Mouse (Mus musculus): ENCODE data around the gene Bsnd.

Gene Bsnd

DNA sequence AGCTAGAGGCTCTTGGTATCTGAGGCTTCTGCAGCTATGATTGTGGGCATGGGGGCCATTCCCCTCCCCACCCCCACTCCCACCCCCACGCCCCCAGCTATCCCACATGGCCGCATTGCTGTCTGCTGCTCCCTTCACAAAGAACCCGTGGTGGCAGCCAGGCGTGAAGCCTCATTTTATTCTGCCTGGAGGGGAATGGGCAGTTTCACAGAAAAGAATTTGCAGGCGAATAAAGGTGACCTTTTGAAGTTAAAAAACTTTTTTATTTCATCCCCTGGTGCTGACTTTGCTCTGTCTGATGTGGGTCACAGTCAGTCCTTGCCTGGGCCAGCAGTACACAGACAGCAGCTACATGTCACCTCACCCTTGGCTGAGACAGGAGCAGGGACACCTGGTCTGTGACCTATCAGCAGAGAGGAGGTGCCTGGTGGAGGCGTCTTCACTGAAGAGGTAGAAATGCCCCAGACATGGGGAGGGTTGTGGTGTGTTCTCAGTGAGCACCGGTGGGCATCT, 8.8 kb downstream of the Bsnd start:
- DNase-seq (ENCODE audit: low read depth): no peak

DNA sequence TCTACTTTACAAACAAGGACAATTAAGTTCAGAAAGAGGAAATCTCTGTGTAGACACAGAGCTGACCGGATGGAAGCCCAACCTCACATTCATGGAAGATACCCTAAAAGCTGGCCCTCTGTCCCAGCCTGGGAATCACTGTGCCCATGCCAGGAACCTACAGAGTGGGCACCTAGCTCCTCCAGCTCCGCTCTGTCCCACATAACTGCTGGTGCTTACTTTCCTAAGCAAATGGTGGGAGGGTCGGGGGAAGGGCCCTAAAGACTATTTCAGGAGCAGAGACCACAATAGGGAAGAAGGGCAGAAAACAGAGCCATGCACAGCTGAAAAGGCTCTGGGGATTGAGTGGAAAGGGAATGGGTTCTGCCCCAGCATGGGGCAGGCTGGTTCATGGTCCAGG, 11.5 kb downstream of the Bsnd start:
- no peak for DNase-seq (ENCODE audit: low read depth)

DNA sequence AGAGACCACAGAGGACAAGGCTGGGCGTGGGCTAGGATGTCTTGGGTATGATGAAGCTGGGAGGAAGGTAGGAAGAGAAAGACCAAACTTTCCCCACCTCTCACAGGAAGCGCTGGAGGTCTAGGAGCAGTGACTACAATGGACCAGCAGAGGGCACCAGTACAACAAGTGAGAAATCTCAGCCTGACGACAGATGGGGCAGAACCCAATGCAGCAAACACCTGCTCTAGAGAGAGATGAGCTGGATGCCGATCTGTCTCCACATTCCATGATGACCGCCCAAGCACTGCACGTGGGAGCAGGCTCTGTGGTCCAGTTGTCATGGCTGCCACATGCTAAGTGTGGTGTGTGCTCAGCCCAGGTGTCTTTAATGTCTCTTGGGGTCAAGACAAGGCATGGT, 17.8 kb downstream of the Bsnd start:
- peak; percentile 11 for DNase-seq (ENCODE audit: low read depth)

- DNase-seq (ENCODE audit: low read depth): peak; percentile 75
Measured at GRCm38 (mm10) chr4:106472335-106472734, 19.7 kb downstream of the Bsnd start.

DNA sequence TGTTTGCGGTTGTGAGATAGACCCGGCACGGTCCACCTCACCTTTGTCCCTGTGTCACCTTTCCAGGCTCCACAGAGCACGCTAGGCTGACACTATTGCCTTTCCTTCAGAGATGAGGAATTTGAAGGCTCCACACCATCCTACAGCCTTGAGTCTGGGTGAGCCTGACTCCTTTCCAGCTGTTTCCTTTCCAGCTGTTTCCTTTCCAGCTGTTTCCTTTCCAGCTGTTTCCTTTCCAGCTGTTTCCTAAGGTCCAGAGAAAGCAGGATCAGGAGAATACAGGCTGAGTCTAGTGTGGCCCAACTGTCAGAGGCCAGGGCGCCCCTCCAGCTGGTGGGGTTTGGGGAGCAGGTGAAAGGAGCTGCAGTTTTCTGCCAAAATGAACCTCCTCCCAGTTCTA, 21.2 kb downstream of the Bsnd start:
- no peak for DNase-seq (ENCODE audit: low read depth)

DNA sequence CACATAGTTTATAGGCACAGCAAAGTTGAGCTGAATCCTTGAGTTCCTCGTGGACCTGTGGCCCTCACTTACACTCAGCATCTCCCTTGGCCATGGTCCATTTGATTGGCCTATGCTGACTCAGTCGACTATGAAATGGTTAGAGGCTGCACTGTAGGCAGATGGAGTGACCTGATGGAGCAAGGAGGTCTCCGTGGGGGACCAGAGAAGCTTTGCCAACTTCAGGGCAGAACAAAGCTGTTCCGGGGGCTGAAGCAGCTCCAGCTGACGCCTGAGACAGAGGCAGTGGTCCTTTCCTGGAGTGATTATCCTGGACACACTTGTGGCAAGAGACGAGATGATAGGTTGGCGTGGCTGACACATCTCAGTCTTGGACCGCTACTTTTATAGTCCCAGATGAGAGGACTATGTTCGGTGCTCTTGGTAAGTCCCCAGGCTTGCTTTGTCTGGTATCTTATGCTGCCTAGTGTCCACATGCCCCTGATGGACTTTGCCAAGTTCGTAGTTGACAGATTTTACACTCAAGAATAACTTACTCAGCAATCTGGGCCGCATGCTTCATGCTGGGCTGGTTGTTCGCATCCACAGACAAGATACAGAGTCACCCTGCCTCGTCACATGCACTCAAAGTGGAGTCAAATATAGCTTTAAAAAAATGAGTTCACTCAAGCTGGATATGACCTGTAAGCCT, 24.5 kb downstream of the Bsnd start:
- no peak for DNase-seq (ENCODE audit: low read depth)

- DNase-seq (ENCODE audit: low read depth): no peak
Measured at GRCm38 (mm10) chr4:106463174-106463801, 28.8 kb downstream of the Bsnd start.

GRCm38 (mm10) chr4:106462524-106462923, 29.6 kb downstream of the Bsnd start:
- DNase-seq (ENCODE audit: low read depth): no peak

GRCm38 (mm10) chr4:106462016-106462415, 30.1 kb downstream of the Bsnd start:
- DNase-seq (ENCODE audit: low read depth): no peak

- DNase-seq (ENCODE audit: low read depth): no peak
Measured at GRCm38 (mm10) chr4:106454541-106454940, 37.5 kb downstream of the Bsnd start.

DNA sequence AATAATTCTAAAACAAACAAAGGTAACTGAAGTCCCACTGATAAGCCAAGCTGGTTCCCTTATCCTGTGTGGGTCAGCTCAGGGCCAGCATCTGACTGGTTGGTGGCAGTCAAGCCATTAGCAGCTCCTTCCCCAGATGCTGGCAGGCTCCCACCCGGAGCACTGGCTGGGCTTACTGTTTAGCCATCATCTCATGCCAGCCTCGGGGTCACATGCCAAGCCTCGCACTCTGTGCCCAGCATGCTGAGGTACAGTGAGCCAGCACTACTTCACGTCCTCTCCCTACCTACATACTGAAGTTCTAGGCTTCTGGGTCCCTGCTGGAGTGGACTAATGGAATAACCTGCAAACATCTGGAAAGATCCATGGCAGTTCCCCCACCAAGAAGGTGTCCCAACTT, 38.6 kb downstream of the Bsnd start:
- no peak for DNase-seq (ENCODE audit: low read depth)

GRCm38 (mm10) chr4:106453108-106453507, 39.0 kb downstream of the Bsnd start:
- no peak for DNase-seq (ENCODE audit: low read depth)

DNA sequence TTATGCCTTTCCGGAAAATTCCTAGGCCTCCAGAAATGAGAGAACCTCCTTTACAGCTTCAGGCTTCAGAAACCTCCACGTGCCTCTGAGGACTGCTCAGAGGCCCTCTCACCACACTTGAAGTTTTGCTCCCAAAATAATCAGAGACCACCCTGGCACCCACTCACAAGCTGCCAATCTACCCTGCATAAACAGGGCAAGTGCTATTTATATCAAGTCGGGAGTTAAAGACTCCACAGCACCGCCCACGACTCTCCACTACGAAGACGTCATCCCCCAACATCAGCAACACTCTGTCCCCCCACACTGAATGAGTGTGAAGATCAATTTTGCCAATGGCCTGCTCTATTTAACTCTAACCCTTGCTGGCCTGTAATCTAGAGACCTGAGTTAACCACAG, 39.7 kb downstream of the Bsnd start:
- no peak for DNase-seq (ENCODE audit: low read depth)

GRCm38 (mm10) chr4:106449306-106449705, 42.8 kb downstream of the Bsnd start:
- DNase-seq (ENCODE audit: low read depth): no peak

DNA sequence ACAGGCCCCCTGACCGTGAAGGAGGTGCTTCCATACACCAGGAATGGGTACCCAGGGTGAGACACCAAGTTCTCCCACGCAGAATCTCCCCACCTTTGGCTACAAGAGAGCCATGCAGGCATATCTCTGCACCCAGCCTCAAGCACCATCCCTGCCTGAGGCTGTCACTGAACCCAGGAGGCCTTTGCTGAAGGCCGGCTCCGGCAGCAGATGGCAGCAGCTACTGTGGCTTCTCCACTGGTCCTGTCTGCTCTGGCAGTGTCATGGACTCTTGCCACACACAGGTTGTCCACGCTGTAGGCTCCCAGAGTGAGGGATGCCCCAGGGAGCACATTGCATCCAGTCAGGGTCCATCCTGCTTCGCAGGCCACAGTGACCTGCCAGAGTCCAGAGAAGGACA, 48.9 kb downstream of the Bsnd start:
- DNase-seq (ENCODE audit: low read depth): no peak

DNA sequence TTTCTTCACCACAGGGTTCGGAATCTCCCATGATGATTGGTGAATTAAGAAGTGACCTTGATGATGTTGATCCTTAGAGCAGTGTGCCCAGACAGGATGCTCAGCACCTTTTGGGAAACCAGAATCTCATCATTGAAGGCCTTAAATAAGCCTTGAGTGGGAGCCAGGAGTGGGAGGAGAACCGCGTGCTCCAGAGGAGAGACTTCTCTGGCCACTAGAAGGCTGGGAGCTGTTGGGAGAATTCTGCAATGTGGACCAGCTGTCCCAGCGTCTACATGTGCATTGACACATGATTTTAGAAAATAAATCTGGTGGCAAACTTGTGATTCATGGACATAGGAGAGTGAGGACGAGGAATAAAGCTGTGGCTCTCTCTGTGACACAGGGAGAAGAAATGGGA, 53.3 kb downstream of the Bsnd start:
- DNase-seq (ENCODE audit: low read depth): no peak

DNA sequence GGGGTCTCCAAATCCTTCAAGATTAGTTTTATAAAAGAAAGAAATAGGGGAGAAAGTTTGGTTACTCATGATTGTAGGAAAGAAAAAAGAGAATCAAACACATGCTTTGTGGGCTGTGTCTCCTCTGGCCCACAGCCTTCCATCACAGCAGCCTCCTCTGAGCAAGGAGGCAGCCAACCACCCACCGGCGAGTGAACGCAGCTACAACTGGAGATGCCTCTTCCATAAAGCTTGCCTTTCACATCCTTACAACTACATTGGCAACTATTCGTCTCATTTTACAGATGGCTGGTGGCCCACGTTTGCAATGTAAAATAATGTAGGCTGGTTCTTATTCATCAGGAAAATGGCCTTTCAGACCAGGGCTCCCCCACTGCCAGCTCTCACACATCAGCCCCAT, 54.9 kb downstream of the Bsnd start:
- no peak for DNase-seq (ENCODE audit: low read depth)

DNA sequence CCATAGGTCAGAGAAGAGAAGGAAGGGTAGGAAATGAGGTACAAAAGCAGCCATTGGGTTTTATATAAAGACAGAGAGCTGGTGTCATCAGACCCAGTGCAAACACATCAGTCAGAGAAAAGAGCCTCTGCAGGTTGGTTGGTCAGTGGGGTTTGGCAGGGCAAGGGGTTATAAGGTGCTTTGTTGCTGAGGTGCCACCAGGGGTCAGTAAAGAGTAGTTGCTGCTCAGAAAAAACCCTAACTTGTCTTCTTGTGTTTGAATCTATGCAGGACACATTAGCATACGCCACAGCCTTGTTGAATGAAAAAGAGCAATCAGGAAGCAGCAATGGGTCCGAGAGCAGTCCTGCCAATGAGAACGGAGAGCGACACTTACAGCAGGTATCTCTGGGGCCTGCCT, 55.6 kb downstream of the Bsnd start:
- DNase-seq (ENCODE audit: low read depth): peak; percentile 10

DNA sequence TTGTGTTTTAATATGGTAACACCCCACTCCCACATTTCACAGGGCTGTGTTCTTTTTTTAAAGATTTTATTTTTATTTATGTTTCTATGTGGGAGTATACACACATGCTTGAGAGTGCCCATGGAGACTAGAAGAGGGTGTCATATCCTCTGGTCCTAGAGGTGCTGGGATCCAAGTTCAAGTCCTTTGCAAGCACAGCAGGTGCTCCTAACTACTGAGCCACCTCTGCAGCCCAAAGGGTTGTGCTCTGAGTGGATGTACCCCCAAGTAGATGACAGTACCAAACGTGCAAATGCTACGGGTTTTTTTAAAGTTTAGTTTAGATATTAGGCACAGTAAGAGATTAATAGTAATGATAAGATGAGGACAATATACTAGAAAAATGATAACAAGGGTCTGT, 56.7 kb downstream of the Bsnd start:
- no peak for DNase-seq (ENCODE audit: low read depth)
